Mouse (Mus musculus) embryonic stem cell, embryonic (primary cell): Measurements from ENCODE around the gene Arfgef3.

ENCODE experiments used
- CTCF ChIA-PET, 4 experiments: fragments of 300-600 bp in 2 of 4; fragments of 350-600 bp in 2 of 4; sonication (Branson Sonifier 250); formaldehyde crosslinking; loops; one replicate each; lab custom pipeline; 2022; ENCODE audit warnings: inconsistent platforms in 2 of 4; lab: Charles Lee
- POLR2A ChIA-PET, 4 experiments: fragments of 300-600 bp in 2 of 4; fragments of 350-600 bp in 2 of 4; sonication (Branson Sonifier 250); formaldehyde crosslinking; loops; one replicate each; lab custom pipeline; 2022; ENCODE audit warnings: antibody characterized with exemption in 4 of 4, inconsistent platforms in 1 of 4; lab: Charles Lee

The Arfgef3 gene

DNA sequence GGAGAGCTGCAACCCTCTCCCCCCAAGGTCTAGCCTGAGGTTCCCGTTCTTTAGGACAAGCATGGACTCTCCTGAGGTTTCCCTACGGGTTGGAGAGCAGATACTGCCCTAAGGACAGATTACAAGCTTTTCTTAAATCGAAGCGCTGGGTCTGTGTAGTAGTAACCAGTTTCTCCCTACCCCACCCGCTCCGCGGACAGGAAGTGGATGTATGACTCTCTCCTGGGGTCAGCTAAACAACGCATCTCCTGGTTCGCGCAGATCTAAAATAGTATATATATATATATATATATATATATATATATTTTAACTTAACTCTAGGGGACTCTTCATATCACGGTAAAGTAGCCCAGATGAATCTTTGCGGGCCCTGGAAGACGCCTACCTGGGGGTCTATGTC lies 198.4 kb downstream of the Arfgef3 start:
- ChIA-PET CTCF (interaction anchor here (0.6 to 2.3 kb wide), 22 partner anchors 9 to 261 kb away, joined by 3 to 14 read pairs (median 4); no protein-coding TSS in a partner anchor), POLR2A (interaction anchor here in 3 of 4 experiments (0.7 to 2.1 kb wide), 6 partner anchors 17 to 338 kb away, joined by 3 to 6 read pairs (median 4); no protein-coding TSS in a partner anchor)

DNA sequence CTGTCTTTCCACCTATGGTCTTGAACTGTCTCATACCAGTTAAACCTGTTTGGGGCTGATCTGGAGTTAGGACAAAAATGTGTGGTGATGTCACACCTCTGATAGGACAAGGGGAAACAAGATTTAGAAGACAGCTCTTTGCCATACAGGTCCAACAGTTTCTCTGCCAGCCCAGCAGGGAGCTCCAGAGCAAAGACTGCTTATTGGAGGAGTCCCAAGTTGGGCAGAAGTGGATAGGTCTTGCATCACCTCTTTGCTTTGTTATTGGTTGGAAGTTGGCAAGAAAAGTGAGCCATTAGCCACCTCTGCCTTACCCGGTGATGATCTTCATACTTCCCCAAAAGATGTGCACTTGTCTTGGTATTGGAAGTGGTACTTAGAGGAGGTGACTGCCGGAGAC lies 206.9 kb downstream of the Arfgef3 start:
- POLR2A ChIA-PET, result no interaction called here
- CTCF ChIA-PET, result interaction anchor here in 3 of 4 experiments (0.5 to 1.6 kb wide), 3 partner anchors 9 to 83 kb away, joined by 3 to 4 read pairs (median 4); partner anchors contain the start of gene Hebp2 (in 2 of the 3)

DNA sequence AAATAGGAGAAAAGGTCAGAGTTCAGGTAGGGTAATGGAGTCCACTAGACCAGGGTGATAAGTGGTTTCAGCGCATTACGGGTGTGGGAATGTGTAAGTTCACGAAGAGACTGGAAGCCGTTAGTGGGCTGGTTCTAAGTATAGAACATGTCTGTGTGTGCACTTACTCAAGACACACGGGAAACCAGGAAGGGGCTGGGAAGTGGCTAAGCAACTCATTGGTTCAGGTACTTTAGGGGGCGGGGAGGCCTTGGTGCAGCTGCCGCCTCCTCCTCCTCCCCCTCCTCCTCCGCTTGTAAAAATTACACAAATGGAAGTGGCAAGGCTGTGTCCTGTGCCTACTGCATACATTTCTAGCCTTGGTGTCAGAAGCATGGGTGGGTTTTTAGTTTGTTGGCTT lies 211.5 kb downstream of the Arfgef3 start:
- ChIA-PET CTCF (interaction anchor here in 2 of 4 experiments (0.7 kb wide), 2 partner anchors 40 to 169 kb away, joined by 4 to 5 read pairs; no protein-coding TSS in a partner anchor), POLR2A (interaction anchor here in 1 of 4 experiments (1.0 kb wide), 1 partner anchor 95 kb away, joined by 3 read pairs; no protein-coding TSS in a partner anchor)
